Mouse (Mus musculus): ENCODE data around the gene Nmd3. TPM values are rescaled to one million over a fixed set of nuclear protein-coding genes. Genes with fewer than 3 reads are reported as not detected.

The Nmd3 gene
- polyA plus RNA-seq, 1 experiment = 60.2 TPM

GRCm38 (mm10) chr3:69730930-69731329 is 9.1 kb downstream of the Nmd3 start:
- peaks cover 44% of the 10 kb centered on the region for H3K79me2 ChIP-seq (ENCODE audit: control insufficient read depth, insufficient read depth)
- no peak overlapping the region for H3ac ChIP-seq (ENCODE audit: control insufficient read depth, insufficient read length)
- H3K27me3 ChIP-seq (ENCODE audit: control insufficient read depth, insufficient read depth, insufficient read length) = no peaks in the 10 kb centered on the region
- peaks cover 54% of the 10 kb centered on the region for H3K36me3 ChIP-seq (ENCODE audit: control insufficient read depth, insufficient read depth)
- no peak overlapping the region for H3K4me2 ChIP-seq (ENCODE audit: low read depth)
- TF ChIP-seq TCF3 (IDR thresholded peaks at IDR 0.05; ENCODE audit: insufficient read length, low read depth) (no peak), POLR2AphosphoS2 (IDR thresholded peaks at IDR 0.05; ENCODE audit: insufficient read length, low read depth) (no peak), REST (IDR thresholded peaks at IDR 0.05; ENCODE audit: insufficient read depth, insufficient read length) (no peak), TCF12 (IDR thresholded peaks at IDR 0.05; ENCODE audit: insufficient read depth, poor library complexity, severe bottlenecking) (no peak)
- no peak overlapping the region for H3K4me3 ChIP-seq

GRCm38 (mm10) chr3:69733939-69734338 is 12.2 kb downstream of the Nmd3 start:
- no peaks in the 10 kb centered on the region for H3K27me3 ChIP-seq (ENCODE audit: control insufficient read depth, insufficient read depth, insufficient read length)
- H3K4me2 ChIP-seq (ENCODE audit: low read depth) = no peak overlapping the region
- peaks cover 14% of the 10 kb centered on the region for H3K79me2 ChIP-seq (ENCODE audit: control insufficient read depth, insufficient read depth)
- no peak overlapping the region for H3ac ChIP-seq (ENCODE audit: control insufficient read depth, insufficient read length)
- H3K36me3 ChIP-seq (ENCODE audit: control insufficient read depth, insufficient read depth) = peaks cover 57% of the 10 kb centered on the region
- no peak overlapping the region for H3K4me3 ChIP-seq
- TF ChIP-seq CEBPB (IDR thresholded peaks at IDR 0.05; ENCODE audit: insufficient read depth, poor library complexity, severe bottlenecking) (no peak), MAX (IDR thresholded peaks at IDR 0.05; ENCODE audit: low read depth) (no peak), USF1 (IDR thresholded peaks at IDR 0.05; ENCODE audit: low read depth) (no peak), REST (IDR thresholded peaks at IDR 0.05; ENCODE audit: insufficient read depth, insufficient read length) (no peak), MYOD1 (IDR thresholded peaks at IDR 0.05; ENCODE audit: control insufficient read depth in 1 of 3, insufficient read length in 2 of 3, low read depth in 2 of 3) (no peak), SRF (IDR thresholded peaks at IDR 0.05; ENCODE audit: control insufficient read depth, insufficient read length, low read depth) (no peak)

- no peaks in the 10 kb centered on the region for H3K27me3 ChIP-seq (ENCODE audit: control insufficient read depth, insufficient read depth, insufficient read length)
- H3K4me3 ChIP-seq = no peak overlapping the region
- no peaks in the 10 kb centered on the region for H3K79me2 ChIP-seq (ENCODE audit: control insufficient read depth, insufficient read depth)
- no peak for TF ChIP-seq MYOG (IDR thresholded peaks at IDR 0.05; ENCODE audit: control insufficient read depth in 1 of 3, insufficient read depth in 1 of 3, insufficient read length in 2 of 3, low read depth in 2 of 3)
- no peak for TF ChIP-seq MYOD1 (IDR thresholded peaks at IDR 0.05; ENCODE audit: control insufficient read depth in 1 of 3, insufficient read length in 2 of 3, low read depth in 2 of 3)
- no peak for TF ChIP-seq USF1 (IDR thresholded peaks at IDR 0.05; ENCODE audit: low read depth)
- no peak for TF ChIP-seq SRF (IDR thresholded peaks at IDR 0.05; ENCODE audit: control insufficient read depth, insufficient read length, low read depth)
- no peak for TF ChIP-seq CEBPB (IDR thresholded peaks at IDR 0.05; ENCODE audit: insufficient read depth, poor library complexity, severe bottlenecking)
- TF ChIP-seq MAX (IDR thresholded peaks at IDR 0.05; ENCODE audit: low read depth) = no peak
- TF ChIP-seq REST (IDR thresholded peaks at IDR 0.05; ENCODE audit: insufficient read depth, insufficient read length) = no peak
- no peak for TF ChIP-seq POLR2A (IDR thresholded peaks at IDR 0.05; ENCODE audit: insufficient read length, low read depth)
- no peak for TF ChIP-seq TCF3 (IDR thresholded peaks at IDR 0.05; ENCODE audit: insufficient read length, low read depth)
- TF ChIP-seq TCF12 (IDR thresholded peaks at IDR 0.05; ENCODE audit: insufficient read depth, poor library complexity, severe bottlenecking) = no peak
- no peak for TF ChIP-seq POLR2AphosphoS2 (IDR thresholded peaks at IDR 0.05; ENCODE audit: insufficient read length, low read depth)
- no peak for TF ChIP-seq E2F4 (IDR thresholded peaks at IDR 0.05; ENCODE audit: insufficient read depth)
- H3K36me3 ChIP-seq (ENCODE audit: control insufficient read depth, insufficient read depth) = peaks cover 46% of the 10 kb centered on the region
- H3K4me2 ChIP-seq (ENCODE audit: low read depth) = no peak overlapping the region
- H3ac ChIP-seq (ENCODE audit: control insufficient read depth, insufficient read length) = no peak overlapping the region
Measured at GRCm38 (mm10) chr3:69755192-69755591, 33.4 kb downstream of the Nmd3 start.

- Histone ChIP-seq H3K79me2 (ENCODE audit: control insufficient read depth, insufficient read depth) (no peaks in the 10 kb centered on the region), H3K36me3 (ENCODE audit: control insufficient read depth, insufficient read depth) (peaks cover 42% of the 10 kb centered on the region), H3K4me2 (ENCODE audit: low read depth) (no peak overlapping the region), H3K27me3 (ENCODE audit: control insufficient read depth, insufficient read depth, insufficient read length) (no peaks in the 10 kb centered on the region), H3ac (ENCODE audit: control insufficient read depth, insufficient read length) (no peak overlapping the region), H3K4me3 (no peak overlapping the region)
- no peak for TF ChIP-seq CEBPB (IDR thresholded peaks at IDR 0.05; ENCODE audit: insufficient read depth, poor library complexity, severe bottlenecking)
- no peak for TF ChIP-seq E2F4 (IDR thresholded peaks at IDR 0.05; ENCODE audit: insufficient read depth)
- TF ChIP-seq MAX (IDR thresholded peaks at IDR 0.05; ENCODE audit: low read depth) = no peak
- TF ChIP-seq POLR2A (IDR thresholded peaks at IDR 0.05; ENCODE audit: insufficient read length, low read depth) = no peak
- no peak for TF ChIP-seq SRF (IDR thresholded peaks at IDR 0.05; ENCODE audit: control insufficient read depth, insufficient read length, low read depth)
- no peak for TF ChIP-seq TCF12 (IDR thresholded peaks at IDR 0.05; ENCODE audit: insufficient read depth, poor library complexity, severe bottlenecking)
- no peak for TF ChIP-seq REST (IDR thresholded peaks at IDR 0.05; ENCODE audit: insufficient read depth, insufficient read length)
- no peak for TF ChIP-seq POLR2AphosphoS2 (IDR thresholded peaks at IDR 0.05; ENCODE audit: insufficient read length, low read depth)
- no peak for TF ChIP-seq MYOG (IDR thresholded peaks at IDR 0.05; ENCODE audit: control insufficient read depth in 1 of 3, insufficient read depth in 1 of 3, insufficient read length in 2 of 3, low read depth in 2 of 3)
- TF ChIP-seq USF1 (IDR thresholded peaks at IDR 0.05; ENCODE audit: low read depth) = no peak
- no peak for TF ChIP-seq MYOD1 (IDR thresholded peaks at IDR 0.05; ENCODE audit: control insufficient read depth in 1 of 3, insufficient read length in 2 of 3, low read depth in 2 of 3)
- no peak for TF ChIP-seq TCF3 (IDR thresholded peaks at IDR 0.05; ENCODE audit: insufficient read length, low read depth)
Measured at GRCm38 (mm10) chr3:69755968-69756367, 34.2 kb downstream of the Nmd3 start.

- no peaks in the 10 kb centered on the region for H3K79me2 ChIP-seq (ENCODE audit: control insufficient read depth, insufficient read depth)
- H3K36me3 ChIP-seq (ENCODE audit: control insufficient read depth, insufficient read depth) = peaks cover 38% of the 10 kb centered on the region
- H3ac ChIP-seq (ENCODE audit: control insufficient read depth, insufficient read length) = no peak overlapping the region
- H3K4me2 ChIP-seq (ENCODE audit: low read depth) = no peak overlapping the region
- H3K4me3 ChIP-seq = no peak overlapping the region
- H3K27me3 ChIP-seq (ENCODE audit: control insufficient read depth, insufficient read depth, insufficient read length) = no peaks in the 10 kb centered on the region
- TF ChIP-seq POLR2A (IDR thresholded peaks at IDR 0.05; ENCODE audit: insufficient read length, low read depth) = no peak
- no peak for TF ChIP-seq TCF3 (IDR thresholded peaks at IDR 0.05; ENCODE audit: insufficient read length, low read depth)
- TF ChIP-seq MAX (IDR thresholded peaks at IDR 0.05; ENCODE audit: low read depth) = no peak
- TF ChIP-seq USF1 (IDR thresholded peaks at IDR 0.05; ENCODE audit: low read depth) = no peak
- no peak for TF ChIP-seq REST (IDR thresholded peaks at IDR 0.05; ENCODE audit: insufficient read depth, insufficient read length)
- TF ChIP-seq CEBPB (IDR thresholded peaks at IDR 0.05; ENCODE audit: insufficient read depth, poor library complexity, severe bottlenecking) = no peak
Measured at GRCm38 (mm10) chr3:69756499-69756898, 34.7 kb downstream of the Nmd3 start.
